Mouse (Mus musculus) naive thymus-derived CD4-positive, alpha-beta T cell, adult 2 months (primary cell): ENCODE measurements around the gene Doc2b.

Experiments
- DNase-seq: peaks from one replicate; pipeline ENCODE4 v3.0.0-alpha.2; 2011; ENCODE audit warnings: low read depth

The Doc2b gene

DNA sequence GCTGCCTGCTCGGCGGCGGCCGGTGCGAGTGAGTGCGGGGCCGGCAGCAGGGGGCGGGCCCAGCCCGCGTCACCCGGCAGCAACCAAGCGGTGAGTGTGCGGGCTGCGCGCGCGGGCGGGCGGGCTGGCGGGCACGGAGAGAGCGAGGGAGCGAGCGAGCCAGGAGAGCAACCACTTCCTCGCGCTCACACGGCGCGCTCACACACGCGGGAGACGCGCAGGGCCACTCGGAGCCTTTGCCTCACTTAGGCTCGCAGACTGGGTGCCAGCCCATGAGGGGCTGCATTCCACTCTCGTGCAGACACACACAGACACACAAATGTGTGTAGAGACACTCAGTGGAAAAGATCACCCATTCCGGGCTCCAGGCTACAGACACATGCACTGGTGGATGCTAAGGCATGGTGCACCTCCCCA, at the start of gene Doc2b:
TSS of gene Doc2b (minus strand) at position 21 of the 417 bp plus-strand sequence.
- peak; percentile 28 for DNase-seq

DNA sequence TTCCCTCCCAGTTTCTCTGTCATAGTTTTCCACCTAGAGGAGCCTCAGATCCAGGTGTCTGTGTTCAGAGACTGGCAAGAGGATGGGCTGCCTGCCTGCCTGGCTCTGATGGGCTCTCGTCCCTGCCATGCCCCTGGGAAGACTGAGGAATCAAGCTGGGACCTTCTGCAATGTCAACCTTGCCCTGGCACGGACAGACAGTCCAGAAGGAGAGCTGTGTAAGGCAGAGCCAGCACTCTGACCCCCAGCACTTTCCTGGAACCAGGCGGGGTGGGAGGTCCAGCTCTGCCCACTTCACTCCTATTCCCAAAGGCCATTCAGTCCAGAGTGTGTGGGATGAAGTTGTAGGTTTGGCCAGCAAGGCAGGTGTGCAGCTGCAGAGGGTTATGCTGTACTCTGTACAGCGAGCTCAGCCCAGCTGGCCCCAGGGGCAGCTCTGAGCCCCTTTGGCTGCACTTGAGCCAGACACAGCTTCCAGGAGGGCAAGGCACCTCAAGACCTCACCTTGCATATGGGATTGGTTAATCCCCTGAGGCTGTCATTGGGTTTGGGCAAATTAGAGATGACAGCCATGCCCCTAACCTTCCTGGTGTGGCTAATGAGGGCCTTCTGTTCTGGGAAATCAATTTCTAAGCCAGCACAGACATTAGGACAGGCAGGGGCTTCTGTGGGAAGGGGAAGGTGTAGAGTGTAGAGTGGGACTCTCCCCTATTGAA, 47.2 kb upstream of the Doc2b start:
- no peak for DNase-seq

DNA sequence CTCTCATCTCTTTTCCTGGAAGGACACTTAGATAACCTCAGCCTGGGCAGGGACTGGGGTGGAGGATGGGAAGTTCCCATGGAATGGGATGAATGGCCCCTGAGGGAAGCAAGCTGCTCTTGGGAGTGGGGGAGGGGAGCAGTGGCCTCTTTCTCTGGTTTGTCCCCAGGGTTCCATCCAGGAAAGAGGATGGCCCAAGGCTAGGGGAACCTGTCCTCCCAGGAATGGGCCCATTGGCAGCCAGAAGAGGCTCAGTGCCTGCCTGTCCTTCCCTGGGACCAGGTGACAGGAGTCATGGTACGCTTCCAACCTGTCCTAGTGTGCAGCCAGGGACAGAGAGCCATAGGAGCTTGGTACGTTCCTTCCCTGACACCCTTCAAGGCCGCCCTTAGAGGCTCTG, 45.7 kb upstream of the Doc2b start:
- no peak for DNase-seq

DNA sequence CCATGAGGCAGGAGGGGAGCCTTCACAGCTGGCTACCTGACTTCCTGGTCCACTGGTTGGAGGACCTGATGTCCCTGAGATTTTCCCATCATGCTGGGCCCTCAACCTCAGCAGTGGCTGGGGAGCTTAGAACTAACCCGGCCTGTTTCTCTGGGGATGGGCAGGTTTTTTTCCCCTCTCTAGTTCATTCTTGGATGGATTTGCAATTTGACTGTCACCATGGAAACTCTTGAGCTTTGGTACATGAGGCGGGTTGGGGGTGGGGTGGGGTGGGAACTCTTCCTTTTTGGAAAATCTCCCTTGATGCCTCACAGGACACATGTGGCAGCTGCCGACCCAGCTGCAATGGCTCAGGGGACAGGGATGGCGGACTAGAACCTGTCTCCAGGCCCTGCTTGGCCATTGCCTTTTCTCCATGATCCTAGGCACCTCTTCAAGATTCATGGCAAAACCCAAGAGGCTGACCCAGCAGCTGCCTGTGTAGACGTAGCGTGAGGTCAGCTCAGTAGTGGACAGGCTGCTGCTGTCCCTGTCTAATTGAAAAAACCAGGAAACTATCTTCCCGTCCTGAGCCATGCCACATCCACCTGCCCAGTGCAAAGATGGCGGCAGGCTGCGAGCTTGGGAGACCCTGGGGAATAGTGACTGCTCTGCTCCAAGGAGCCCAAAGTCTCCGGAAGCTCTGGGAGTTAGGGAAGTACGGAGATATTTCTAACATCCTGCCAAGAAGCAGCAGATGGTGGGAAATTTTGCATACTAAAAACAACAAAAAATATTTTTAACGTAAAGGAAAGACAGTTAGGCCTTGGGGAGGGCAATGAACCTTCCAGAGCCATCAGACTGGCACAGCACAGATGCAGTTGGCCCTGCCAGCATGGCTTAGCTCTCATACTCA, 43.9 kb upstream of the Doc2b start:
- DNase-seq = no peak

DNA sequence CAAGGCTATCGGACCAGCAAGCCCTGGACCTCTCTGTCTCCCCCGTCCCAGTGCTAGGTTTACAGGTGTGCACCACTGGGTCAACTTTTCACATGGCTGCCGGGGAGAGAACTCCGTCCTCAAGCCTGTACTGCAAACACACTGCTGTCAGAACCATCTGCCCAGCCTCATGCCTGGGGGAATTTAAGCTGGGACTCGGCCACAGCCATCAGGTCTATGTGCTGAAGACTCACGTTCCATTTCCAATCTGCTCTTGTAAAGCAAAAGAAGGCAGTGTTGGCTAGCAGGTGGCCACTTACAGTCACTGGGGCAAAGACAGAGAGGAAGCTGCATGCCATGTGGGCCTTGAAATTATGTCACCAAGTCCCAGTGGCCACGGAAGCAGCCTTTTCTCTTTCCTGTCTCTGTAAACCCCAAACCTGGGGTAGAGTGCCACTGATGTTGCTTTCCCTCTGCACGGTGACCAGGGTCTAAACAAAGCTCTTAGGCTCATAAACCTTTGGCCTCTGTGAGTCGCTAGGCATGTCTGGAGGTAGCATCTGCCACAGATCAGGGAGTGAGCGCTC, 43.1 kb upstream of the Doc2b start:
- DNase-seq = no peak

DNA sequence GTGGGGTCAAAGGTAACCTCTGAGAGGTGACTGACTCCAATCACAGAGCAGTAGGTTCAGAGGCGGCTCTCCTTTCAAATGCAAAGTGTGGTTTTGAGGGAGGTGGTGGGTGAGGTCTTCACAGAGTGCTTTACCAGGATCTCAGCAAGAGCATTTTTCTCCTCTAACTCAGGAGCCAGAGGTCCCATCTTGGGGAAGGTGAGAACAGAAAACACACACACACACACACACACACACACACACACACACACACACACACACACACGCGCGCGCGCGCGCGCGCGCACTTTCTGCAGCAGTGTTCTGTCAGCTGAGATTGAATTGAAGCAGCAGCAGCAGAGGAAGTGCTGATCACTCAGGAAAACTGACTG, 40.4 kb upstream of the Doc2b start:
- DNase-seq = peak; percentile 65

DNA sequence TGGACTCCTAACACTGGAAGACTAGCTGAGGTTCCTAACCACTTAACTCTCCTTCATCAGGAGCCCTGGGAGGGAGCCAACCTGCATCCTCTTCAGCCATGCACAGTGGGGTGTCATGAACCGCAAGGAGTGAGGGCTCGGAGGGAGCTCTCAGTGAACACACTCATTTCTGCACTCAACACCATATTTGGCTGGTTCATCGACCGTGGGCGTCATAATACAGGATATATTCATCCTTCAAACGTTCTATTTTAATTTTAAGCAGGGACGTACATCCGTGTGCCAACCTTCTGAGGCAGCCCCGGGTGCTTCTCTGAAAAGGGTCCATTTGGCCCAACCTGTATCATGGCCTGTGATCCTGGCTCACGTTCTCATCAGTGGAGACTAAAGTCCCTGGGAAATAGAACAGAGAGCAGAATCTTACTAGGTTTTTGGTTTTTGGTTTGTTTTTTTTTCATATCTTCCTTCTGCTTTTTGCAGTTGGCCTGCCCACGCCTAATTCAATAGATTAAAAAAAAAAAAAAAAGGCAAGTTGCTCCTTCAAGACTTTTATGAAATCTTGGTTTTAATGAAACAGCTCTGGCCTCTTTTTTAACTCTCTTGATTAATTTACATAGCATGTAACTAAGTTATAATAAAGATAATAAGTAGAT, 39.9 kb upstream of the Doc2b start:
- DNase-seq = peak; percentile 74

DNA sequence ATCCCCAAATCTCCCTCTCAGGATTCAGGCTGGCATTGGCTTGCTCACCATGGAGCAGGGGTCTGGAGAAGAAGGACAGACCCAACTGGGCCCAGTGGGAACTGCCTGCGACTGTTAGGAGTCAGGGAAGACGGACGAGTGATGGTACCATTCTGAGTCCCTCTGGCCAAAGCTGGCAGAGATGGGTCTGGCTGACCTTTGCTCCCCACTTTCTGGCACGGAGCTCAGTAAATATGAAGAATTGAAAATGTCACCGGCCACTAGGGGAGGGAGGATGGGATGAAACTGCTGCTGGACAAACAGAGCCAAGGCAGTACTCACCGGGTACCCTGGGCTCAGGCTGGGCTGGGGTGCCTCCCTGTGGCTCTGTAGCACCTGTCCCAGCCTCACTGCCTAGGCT, 37.2 kb upstream of the Doc2b start:
- DNase-seq = no peak

DNA sequence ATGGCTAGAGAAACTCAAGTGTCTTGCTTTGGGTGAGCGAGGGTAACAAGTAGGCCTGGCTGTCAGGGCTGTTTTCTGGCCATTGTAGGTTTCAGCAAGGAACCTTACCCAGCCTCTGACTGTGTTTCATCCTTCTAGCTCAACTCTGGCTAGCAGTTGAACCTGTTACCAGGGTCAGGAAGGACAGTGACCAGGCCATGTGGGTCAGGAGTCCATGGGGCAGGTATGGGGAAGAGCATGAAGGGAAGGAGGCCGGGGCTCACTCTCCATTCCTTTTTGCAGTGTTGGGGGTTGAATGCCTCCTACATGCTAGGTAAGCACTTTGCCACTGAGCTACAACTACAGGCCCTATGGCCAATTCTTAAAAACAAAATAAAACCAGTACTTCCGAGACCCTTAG, 34.5 kb upstream of the Doc2b start:
- no peak for DNase-seq

DNA sequence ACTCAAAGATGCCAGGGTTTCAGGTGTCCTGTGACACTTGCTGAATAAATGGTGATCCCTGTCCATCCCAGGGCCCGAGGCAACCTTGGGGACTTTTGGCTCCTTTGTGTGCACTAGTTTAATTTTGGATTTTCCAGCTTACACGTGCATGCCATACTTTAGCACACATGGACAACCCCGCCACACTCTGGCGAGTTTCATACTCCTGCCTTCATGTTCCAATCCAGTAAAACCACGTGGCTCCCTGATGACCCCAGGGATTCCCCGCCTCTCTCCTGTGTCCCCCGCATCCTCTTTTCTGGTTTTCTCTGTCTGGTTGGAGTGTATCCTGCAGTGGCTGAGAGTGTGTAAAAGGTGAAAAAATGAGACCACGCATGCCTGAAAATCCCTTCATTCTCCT, 31.6 kb upstream of the Doc2b start:
- DNase-seq = peak; percentile 34

DNA sequence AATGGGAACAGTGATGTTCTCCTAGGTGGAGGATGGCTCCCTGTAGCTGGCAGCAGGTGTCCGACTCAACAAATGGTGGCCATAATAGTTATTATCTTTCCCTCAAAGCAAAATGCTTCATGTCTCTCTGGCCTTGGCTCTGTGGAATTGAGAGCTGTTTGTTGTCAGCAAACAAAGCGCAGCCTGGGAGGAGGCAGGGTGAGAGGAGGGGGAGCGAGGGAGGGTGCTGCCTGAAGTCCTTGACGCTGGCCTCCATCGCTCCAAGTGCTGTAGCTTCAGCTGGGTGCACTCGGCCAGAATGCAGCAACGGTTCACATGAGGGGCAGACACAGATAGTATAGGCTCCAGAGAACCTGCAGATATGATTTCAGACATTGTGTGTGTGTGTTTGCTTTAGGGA, 27.7 kb upstream of the Doc2b start:
- no peak for DNase-seq

DNA sequence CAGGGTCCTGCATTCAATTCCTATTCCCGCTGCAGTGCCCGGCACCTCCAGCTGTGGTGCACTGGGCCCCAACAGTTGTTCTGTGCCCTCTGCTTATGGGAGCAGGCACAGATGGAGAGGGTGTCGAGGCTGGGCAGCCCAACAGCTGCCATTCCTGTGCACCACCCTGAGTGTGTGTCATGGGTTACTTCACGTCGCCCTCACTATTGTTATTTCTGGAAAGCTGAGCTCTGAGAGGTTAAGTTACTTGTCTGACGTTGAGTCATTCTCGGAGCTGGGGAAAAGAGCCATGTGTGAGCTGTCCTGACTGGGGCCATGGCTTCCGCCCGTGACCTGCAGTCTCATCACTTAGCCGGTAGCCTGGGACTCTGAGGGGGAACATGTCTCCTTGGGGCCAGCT, 17.2 kb upstream of the Doc2b start:
- DNase-seq = no peak

DNA sequence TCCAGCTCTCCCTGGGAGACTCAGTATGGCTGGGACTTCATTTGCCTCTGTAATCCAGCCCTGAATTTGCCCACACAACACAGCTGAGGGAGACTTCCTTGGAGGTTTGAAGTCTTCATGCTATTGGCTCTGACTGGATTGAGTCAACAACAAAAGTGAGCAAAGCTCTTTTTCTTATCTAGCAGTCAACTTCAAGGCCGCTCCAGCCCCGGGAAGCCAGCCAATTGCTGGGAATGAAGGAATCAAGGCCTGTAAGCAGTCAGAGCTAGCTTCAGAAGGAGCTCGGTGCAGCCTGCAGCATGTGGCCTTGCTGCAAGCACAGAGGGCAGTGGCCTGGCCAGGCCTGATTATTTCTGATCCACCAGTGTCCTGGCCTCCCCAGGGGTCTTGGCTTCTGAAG, 16.1 kb upstream of the Doc2b start:
- DNase-seq = no peak

DNA sequence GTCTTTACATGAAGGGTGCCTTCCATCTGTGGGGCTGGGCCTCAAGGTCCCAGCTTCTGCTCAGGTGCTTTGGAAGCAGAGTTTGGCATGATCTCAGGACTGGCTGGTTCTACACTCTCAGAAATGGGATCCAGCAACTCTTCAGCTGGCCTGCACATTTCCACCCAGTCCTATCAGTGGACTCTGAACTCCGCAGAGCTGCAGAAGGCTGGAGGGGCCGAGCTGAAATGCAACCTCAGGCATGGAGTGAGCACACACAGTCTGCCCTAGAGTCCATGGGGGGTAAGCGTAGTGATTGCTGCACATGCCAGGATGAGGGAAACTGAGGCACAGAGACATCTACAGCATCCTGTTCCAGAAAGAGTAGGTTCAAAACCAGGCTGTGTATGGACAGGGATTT, 14.7 kb upstream of the Doc2b start:
- DNase-seq = no peak

DNA sequence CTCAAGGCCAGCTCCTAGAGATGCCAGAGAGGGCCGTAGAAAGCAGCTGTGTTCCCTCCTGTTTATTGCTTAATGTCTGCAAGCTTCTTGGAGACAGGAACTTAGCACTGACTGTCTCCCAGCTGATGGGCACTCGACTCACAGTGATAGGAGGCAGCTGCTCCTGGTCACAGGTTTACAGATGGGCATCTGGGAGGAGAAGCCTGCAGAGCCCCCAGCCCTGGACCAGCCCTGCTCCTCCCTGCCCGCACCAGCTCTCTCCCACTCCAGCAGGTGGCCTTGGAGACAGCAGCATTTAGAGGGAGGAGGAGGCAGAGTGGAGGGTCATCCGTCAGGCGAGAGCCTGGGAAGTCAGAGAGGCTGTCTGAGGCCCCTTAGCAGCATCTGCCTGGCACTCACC, 11.6 kb upstream of the Doc2b start:
- DNase-seq = no peak

DNA sequence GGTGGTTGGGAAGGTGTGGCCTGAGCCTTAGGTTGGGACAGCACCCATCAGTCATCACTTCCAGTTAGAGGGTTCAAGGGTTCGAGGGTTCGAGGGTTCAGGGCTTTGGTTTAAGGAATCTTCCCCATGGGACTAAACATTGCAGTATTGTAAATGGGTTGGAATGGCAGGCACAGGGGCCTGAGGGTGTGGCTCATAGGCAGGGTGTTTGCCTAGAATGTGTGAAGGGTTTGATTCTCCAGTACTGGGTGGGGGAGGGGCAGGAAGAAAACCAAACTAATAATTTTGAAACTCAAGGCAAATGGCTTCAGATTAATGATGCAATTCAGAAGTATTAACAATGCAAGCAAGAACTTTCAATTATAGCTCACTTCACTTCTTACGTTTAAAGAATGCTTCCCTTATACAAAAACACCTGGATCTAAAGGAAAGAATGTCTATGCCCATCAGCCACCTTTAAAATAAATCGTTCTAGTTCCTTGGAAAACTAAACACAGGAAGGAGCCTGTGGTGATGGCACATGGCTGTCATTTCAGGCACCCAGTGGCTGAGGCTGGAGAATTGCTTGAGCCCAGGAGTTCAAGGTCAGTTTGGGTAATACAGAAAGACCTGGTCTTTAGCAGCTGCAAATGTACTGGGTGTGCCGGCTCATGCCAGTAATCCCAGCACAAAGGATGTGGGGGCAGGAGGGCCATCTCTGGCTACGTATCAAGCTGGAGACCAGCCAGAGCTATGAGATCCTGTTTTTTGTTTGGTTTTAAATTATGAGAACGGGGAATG, 6.1 kb upstream of the Doc2b start:
- no peak for DNase-seq

DNA sequence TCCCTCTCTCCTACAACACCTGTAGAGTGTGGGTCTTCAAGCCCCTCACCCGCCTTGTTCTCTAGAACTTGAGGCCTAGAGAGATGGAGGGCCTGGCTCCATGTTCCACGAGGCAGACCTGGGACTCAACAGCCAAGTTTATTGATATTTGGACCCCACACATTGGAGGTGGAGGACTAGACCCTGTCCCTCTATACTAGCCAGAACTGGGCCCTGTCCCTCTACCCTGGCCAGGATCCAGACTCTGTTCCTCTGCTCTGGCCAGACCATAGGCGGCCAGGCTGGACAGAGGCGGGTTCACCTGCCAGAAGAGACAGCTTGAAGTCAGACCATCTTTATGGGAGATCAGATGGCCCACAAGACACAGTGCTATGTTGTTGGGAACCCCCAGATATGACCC, 5.5 kb upstream of the Doc2b start:
- no peak for DNase-seq

DNA sequence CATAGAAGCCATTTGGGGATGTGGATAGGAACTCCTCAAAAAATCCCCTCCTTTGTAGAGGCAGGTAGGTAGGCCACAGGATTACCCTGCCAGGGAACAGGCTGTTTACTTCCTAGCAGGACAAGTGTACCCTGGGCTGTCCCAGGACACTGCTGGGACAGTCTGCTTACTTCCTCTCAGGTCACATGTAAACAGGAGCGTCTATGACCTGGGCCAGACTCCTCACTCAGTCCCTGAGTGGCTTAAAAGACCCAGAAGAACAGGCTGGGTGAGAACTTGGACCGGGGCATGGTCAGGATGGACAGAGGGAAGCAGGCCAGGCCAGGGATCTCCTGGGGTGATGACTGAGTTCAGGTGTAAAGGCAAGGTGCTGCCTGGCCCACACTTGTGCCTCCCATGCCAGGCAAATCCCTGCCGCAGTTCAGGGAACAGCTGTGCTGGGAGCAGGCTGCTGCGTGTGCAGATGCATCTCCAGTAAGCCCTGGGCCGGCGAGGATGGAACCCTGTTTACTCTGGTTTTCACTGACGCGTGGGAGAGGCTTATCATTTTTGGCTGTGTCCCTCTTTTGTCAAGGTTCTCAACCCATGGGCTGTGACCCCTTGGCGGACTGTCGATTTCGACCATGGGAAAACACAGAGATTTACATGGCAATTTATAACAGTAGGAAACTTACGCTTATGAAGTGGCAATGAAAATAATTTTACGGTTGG, 842 bp upstream of the Doc2b start:
- no peak for DNase-seq

DNA sequence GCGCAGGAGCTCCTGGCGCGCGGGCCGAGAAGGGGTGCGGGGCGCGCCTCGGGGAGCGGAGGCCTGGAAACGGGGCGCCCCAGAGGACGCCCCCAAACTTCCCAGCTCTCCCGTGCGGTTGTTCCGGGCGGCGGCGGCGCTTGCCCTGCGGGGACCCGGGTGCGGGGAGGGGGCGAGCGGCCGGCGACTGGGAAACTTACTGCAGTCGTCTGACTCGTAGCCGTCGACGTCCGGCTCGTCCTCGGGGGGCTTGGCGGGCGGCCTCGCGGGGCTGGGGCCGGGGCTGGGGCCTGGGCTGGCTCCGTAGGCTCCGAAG, 570 bp downstream of the Doc2b start:
- DNase-seq = no peak

DNA sequence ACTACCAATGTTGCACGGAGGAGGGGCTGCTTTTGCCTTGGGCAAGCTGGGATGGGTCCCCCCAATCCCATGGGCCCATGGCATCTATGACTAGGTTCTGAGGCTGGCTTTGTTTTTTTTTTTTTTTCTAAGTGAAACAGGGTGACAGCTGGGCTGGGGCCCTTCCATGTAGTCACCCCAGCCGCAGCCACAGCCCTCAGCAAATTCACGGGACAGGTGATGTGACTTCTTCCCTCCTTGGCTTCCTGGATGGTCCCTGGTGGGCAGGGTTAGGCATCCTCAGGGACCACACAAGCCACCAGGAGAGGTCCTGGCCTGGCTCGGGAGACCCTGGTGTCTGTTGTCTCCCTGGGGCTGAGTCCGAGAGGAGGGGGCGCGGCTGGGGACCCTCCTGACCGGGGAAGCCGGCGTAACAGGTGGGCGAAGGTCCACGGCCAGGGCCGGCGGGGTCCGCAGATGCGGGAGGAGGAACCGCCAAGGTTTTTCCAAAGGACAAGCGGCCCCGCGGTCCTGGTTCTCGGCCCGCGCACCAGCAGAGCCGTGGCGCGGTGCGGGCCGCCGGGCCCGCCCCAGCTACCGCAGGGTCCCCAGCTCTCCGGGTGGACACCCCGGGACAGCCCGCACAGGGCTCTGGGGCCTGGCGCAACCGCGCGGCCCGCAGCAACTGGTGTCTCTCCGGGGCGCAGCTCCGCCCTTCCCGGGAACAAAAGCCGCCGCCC, 1.1 kb downstream of the Doc2b start:
- no peak for DNase-seq

DNA sequence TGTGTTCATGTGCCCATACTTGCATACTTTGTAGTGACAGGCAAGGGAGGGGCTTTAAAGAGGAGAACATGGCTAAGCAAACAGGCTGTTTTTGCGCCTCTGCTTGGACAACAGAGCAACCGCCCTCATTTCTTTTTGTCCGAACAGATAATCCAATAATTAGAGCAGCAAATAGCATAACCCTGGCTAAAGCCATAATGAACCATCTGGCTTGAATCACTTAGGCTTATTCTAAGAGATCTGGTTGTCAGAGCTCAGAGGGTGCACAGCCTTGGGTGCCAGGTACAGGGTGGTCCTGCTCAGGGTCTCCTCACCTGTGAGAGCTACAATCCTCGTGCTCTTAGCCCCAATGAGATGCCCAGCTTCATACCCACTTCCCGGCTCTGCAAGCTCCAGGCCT, 2.5 kb downstream of the Doc2b start:
- no peak for DNase-seq
